Mouse (Mus musculus) liver, postnatal 0 days (tissue): ENCODE results near the gene Prr15l.

ENCODE experiments used
- CTCF ChIP-seq: sonication (generic); IDR thresholded peaks from 2 replicates; pipeline ENCODE4 v1.5.1; 2016; ENCODE audit warnings: antibody characterized with exemption, low read depth
- EP300 ChIP-seq: IDR thresholded peaks from 2 replicates; pipeline ENCODE4 v1.6.1; 2016; ENCODE audit warnings: antibody characterized with exemption, low read depth, mild to moderate bottlenecking

DNA sequence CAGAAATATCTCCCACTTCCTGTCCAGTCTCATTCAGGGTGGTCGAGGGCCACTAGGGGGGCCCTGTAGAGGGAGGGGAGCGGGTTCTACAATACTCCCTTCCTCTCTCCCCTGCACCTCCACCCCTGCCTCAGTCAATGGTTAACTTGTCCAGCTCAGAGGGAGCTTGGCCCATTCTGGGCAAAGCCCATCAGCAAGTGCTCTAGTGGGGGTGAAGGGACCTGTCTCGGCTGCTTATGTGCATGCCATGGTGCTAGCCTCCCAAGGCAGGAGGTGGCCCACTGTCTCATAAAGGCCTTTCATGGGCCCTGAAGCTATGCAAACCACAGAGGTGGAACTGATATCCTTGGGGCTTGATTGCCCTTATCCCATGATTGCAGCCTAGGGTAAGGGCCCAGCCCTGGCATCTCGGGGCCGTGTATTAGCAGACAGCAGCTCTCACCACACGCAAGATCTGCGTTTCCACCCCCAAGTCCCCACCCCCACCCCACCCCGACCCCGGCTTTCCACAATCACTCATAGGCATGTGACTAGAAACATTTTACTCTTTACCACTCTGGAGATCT lies 1.9 kb downstream of the Prr15l start:
- no peak for TF ChIP-seq CTCF
- no peak for TF ChIP-seq EP300
